Mouse (Mus musculus) macrophage (primary cell): ENCODE data around the gene Brat1. TPM values are rescaled to one million over a fixed set of nuclear protein-coding genes. Genes with fewer than 3 reads are reported as not detected.
"Not testable (repeated sequence)": the region's sequence is repeated elsewhere in the genome, so short reads cannot be mapped to it uniquely, and the experiment has no call there.

Source experiments
- H3K27ac ChIP-seq: fragments of 350-480 bp; formaldehyde crosslinking; 2 replicates; pipeline ENCODE4 v1.9.0; 2021
- H3K36me3 ChIP-seq: fragments of 350-480 bp; formaldehyde crosslinking; 2 replicates; pipeline ENCODE4 v1.9.0; 2021; ENCODE audit errors: inconsistent target
- H3K4me3 ChIP-seq: fragments of 350-480 bp; formaldehyde crosslinking; 2 replicates; pipeline ENCODE4 v1.9.0; 2021; ENCODE audit errors: inconsistent target
- H3K79me2 ChIP-seq: fragments of 350-480 bp; formaldehyde crosslinking; 2 replicates; pipeline ENCODE4 v1.9.0; 2021; ENCODE audit errors: inconsistent target
- WGBS: methylation state at CpG from one replicate; pipeline ENCODE4 v1.1.7; 2026; ENCODE audit warnings: inconsistent platforms; ENCODE audit not compliant: missing documents; 5-methylcytosine and 5-hydroxymethylcytosine counted together
- polyA plus RNA-seq: library from polyadenylated mRNA; stranded (reverse); fragments of 250-400 nt; gene quantifications from 3 replicates; pipeline ENCODE4 v1.2.4, GENCODE M21; 2018; ENCODE audit warnings: inconsistent platforms
- total RNA-seq, 78 experiments: library from RNA; depleted of rRNA; stranded (reverse); fragments of 250-400 nt; gene quantifications; 1 replicate in 9 of 78; 2 replicates in 24 of 78; 3 replicates in 43 of 78; 4 replicates in 2 of 78; pipeline ENCODE4 v1.2.4; 2018; ENCODE audit warnings: inconsistent platforms in 56 of 78

Brat1 gene
- 10 to 100 TPM in 17 of 26 experiments, 1 to 10 TPM in 9; 3.5 to 33.9 (median 16.1) TPM for total RNA-seq (2018; cell fraction: chromatin; rRNA removed)
- total RNA-seq (2018; cell fraction: cytosol; rRNA removed) = 10 to 100 TPM in 15 of 26 experiments, 1 to 10 TPM in 11; 3.5 to 13.9 (median 10.4) TPM
- 10 to 100 TPM in 15 of 26 experiments, 1 to 10 TPM in 11; 5.1 to 27.5 (median 13.2) TPM for total RNA-seq (2018; cell fraction: nucleus; rRNA removed)
- polyA plus RNA-seq = 5.1 to 13.0 TPM (median 10.3 TPM) in 3 replicates

- H3K36me3 ChIP-seq = no peaks in the 10 kb centered on the region
- H3K4me3 ChIP-seq = peak within 1 kb of the TSS; percentile 72
- H3K27ac ChIP-seq = peak within 1 kb of the TSS; percentile 89
- H3K79me2 ChIP-seq = peaks cover 14% of the 10 kb centered on the region; the same call in 1 of the 2 replicates
- under 1% methylated on average over 69 of the region's 69 CpGs for WGBS
Measured at GRCm38 (mm10) chr5:140704378-140705251, at the start of gene Brat1. TSS of gene Brat1 (plus strand) at chr5:140705011.

GRCm38 (mm10) chr5:140659607-140660272, 45.1 kb upstream of the Brat1 start:
- Histone ChIP-seq H3K4me3 (no peak overlapping the region), H3K27ac (no peak overlapping the region), H3K36me3 (no peaks in the 10 kb centered on the region), H3K79me2 (no peaks in the 10 kb centered on the region)
- WGBS = 79% methylated on average over 16 of the region's 16 CpGs

- H3K4me3 ChIP-seq = no peak overlapping the region
- no peaks in the 10 kb centered on the region for H3K79me2 ChIP-seq
- WGBS = 100% methylated on average over 1 of the region's 1 CpGs
- no peaks in the 10 kb centered on the region for H3K36me3 ChIP-seq
- no peak overlapping the region for H3K27ac ChIP-seq
Measured at GRCm38 (mm10) chr5:140660398-140660797, 44.4 kb upstream of the Brat1 start.

GRCm38 (mm10) chr5:140661427-140661826, 43.4 kb upstream of the Brat1 start:
- Histone ChIP-seq H3K79me2 (no peaks in the 10 kb centered on the region), H3K4me3 (no peak overlapping the region), H3K36me3 (no peaks in the 10 kb centered on the region), H3K27ac (no peak overlapping the region)
- WGBS = 89% methylated on average over 8 of the region's 8 CpGs

- WGBS = 86% methylated on average over 12 of the region's 12 CpGs
- H3K4me3 ChIP-seq = no peak overlapping the region
- no peaks in the 10 kb centered on the region for H3K36me3 ChIP-seq
- H3K79me2 ChIP-seq = no peaks in the 10 kb centered on the region
- no peak overlapping the region for H3K27ac ChIP-seq
Measured at GRCm38 (mm10) chr5:140661875-140662643, 42.8 kb upstream of the Brat1 start.

- H3K4me3 ChIP-seq = no peak overlapping the region
- no peaks in the 10 kb centered on the region for H3K79me2 ChIP-seq
- H3K36me3 ChIP-seq = no peaks in the 10 kb centered on the region
- no peak overlapping the region for H3K27ac ChIP-seq
- WGBS = 49% methylated on average over 16 of the region's 17 CpGs
Measured at GRCm38 (mm10) chr5:140662741-140663592, 41.8 kb upstream of the Brat1 start.

GRCm38 (mm10) chr5:140663621-140664180, 41.1 kb upstream of the Brat1 start:
- Histone ChIP-seq H3K36me3 (peaks cover 1% of the 10 kb centered on the region; the same call in 1 of the 2 replicates), H3K27ac (no peak overlapping the region), H3K4me3 (no peak overlapping the region), H3K79me2 (no peaks in the 10 kb centered on the region)
- 34% methylated on average over 6 of the region's 7 CpGs for WGBS

GRCm38 (mm10) chr5:140672115-140672514, 32.7 kb upstream of the Brat1 start:
- 94% methylated on average over 6 of the region's 6 CpGs for WGBS
- Histone ChIP-seq H3K36me3 (peaks cover 33% of the 10 kb centered on the region), H3K27ac (no peak overlapping the region), H3K79me2 (no peaks in the 10 kb centered on the region), H3K4me3 (no peak overlapping the region)

- not testable (repeated sequence) for H3K27ac ChIP-seq, H3K79me2 ChIP-seq, H3K4me3 ChIP-seq
- WGBS = 90% methylated on average over 6 of the region's 6 CpGs
- peaks cover 33% of the 10 kb centered on the region for H3K36me3 ChIP-seq
Measured at GRCm38 (mm10) chr5:140672603-140673002, 32.2 kb upstream of the Brat1 start.

- no peaks in the 10 kb centered on the region for H3K79me2 ChIP-seq
- no peak overlapping the region for H3K4me3 ChIP-seq
- H3K27ac ChIP-seq = no peak overlapping the region
- peaks cover 28% of the 10 kb centered on the region for H3K36me3 ChIP-seq
- 89% methylated on average over 15 of the region's 17 CpGs for WGBS
Measured at GRCm38 (mm10) chr5:140674036-140674435, 30.8 kb upstream of the Brat1 start.

GRCm38 (mm10) chr5:140675079-140675478, 29.7 kb upstream of the Brat1 start:
- H3K36me3 ChIP-seq = peaks cover 29% of the 10 kb centered on the region
- WGBS = 97% methylated on average over 11 of the region's 11 CpGs

GRCm38 (mm10) chr5:140675640-140676039, 29.2 kb upstream of the Brat1 start:
- 94% methylated on average over 11 of the region's 11 CpGs for WGBS
- H3K36me3 ChIP-seq = peaks cover 31% of the 10 kb centered on the region
- no peak overlapping the region for H3K4me3 ChIP-seq
- no peak overlapping the region for H3K27ac ChIP-seq
- H3K79me2 ChIP-seq = no peaks in the 10 kb centered on the region

More at GRCm38 (mm10) chr5:140675079-140675478, 29.7 kb upstream of the Brat1 start:
- no peak overlapping the region for H3K27ac ChIP-seq
- H3K4me3 ChIP-seq = no peak overlapping the region
- no peaks in the 10 kb centered on the region for H3K79me2 ChIP-seq

- Histone ChIP-seq H3K4me3 (no peak overlapping the region), H3K27ac (no peak overlapping the region), H3K36me3 (peaks cover 25% of the 10 kb centered on the region; the same call in 1 of the 2 replicates), H3K79me2 (no peaks in the 10 kb centered on the region)
- WGBS = 91% methylated on average over 6 of the region's 6 CpGs
Measured at GRCm38 (mm10) chr5:140677137-140677536, 27.7 kb upstream of the Brat1 start.
